Mouse (Mus musculus): ENCODE measurements at regions not wholly inside any gene's neighbourhood (a gene's known extent, or its start where the extent isn't known, plus 50 kb on each side); places are given as distances from the start of the nearest gene placed in this dataset.

DNA sequence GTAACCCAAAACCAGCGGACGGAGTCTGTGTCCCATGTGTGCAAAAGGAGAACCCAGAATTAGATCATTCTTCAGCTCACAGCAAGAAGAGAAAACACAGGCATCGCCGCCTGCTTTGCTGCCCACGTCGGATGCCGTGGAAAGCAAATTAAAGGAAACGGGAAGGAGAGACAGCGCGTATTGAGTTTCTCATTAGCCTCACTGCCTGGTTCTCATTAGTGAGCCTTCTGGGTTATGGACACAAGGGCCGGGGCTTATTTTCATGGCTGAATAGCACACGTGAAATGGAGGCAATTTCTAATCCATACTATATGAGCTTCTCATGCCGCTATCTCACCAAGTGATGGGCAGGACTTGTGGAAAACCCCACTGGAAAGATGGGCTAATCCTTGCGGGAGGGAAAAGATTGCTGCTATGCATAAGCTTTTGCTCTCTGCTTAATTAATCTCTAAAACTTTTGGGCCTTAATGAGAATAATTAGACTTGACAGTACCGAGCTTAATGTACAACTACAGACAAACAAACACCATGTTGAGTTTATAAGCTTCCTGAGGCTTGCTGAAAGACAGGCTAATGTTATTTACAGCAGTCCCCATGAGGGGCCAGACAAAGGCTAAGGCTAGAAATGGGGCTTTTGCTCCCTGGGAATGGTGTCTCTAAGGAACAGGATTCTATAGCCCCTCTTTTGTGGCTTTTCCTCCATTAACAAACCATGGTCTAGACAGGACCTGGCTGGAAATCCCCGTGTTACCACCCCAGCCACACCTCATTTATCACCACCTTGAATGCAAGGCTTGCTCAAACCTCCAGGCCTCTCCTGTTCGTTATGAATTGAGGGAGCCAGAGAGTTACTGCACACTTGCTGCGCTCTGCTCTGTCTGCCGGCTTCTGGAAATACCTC lies 145.8 kb downstream of the Cd83 start:
- Histone ChIP-seq H3K4me3 (no peak overlapping the region), H3K27ac (peak overlapping the region; percentile 86), H3K9me3 (peaks cover 12% of the 10 kb centered on the region), H3K27me3 (ENCODE audit: poor library complexity, severe bottlenecking) (peaks cover 4% of the 10 kb centered on the region), H3K4me1 (peaks cover 48% of the 10 kb centered on the region), H3K36me3 (replicated peaks) (peaks cover 3% of the 10 kb centered on the region; the same call in 1 of the 2 replicates)
- WGBS = 52% methylated on average over 19 of the region's 19 CpGs
- DNase-seq (ENCODE audit: extremely low spot score, low spot score) = peak; percentile 42

DNA sequence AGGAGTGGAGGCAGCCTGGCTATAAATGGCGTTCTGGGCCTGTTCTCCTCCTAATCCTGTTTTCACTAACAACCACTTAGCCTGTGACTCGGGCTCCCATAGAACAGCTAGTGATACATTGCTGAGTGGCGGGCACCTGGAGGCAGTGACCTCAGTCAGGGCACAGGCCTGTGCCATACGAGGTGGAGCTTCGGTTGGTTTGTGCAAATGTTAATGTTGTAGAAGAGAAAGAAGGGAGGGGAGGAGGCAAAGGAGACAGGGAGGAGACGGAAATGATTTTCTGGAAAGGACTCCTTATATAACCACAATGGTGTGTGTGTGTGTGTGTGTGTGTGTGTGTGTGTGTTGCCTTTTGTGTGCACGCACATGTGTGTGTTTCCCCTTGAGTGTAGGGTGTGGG lies 148.4 kb downstream of the Cd83 start:
- H3K4me1 ChIP-seq = peaks cover 73% of the 10 kb centered on the region
- H3K4me3 ChIP-seq = no peak overlapping the region
- H3K27me3 ChIP-seq (ENCODE audit: poor library complexity, severe bottlenecking) = peaks cover 8% of the 10 kb centered on the region
- H3K9me3 ChIP-seq = peaks cover 12% of the 10 kb centered on the region
- no peak for DNase-seq (ENCODE audit: extremely low spot score, low spot score)
- peaks cover 3% of the 10 kb centered on the region; the same call in 1 of the 2 replicates for H3K36me3 ChIP-seq (replicated peaks)
- peak overlapping the region; percentile 86 for H3K27ac ChIP-seq
- WGBS = 63% methylated on average over 7 of the region's 7 CpGs

DNA sequence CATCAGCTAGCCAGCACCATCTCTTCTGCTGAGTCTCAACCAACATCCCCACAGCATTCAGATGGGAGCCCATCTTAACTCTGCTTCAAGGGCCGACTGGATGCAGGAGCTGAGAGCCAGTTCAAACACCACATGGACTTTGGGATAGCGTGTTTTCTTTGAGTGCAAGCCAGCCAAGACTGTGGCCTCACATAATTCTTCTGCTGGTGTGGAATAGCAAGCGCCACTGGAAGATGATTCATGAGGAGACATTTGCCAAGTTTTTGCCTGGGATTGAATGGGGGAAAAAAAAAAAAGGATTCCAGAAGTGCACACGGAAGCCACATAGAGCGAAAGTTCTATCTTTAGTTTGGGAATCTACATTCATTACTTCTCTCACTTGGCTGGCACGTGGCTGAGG lies 150.7 kb downstream of the Cd83 start:
- Histone ChIP-seq H3K36me3 (replicated peaks) (no peaks in the 10 kb centered on the region), H3K27me3 (ENCODE audit: poor library complexity, severe bottlenecking) (peaks cover 14% of the 10 kb centered on the region), H3K4me1 (peaks cover 82% of the 10 kb centered on the region), H3K27ac (peak overlapping the region; percentile 37; the same call in 1 of the 2 replicates), H3K9me3 (peaks cover 3% of the 10 kb centered on the region; the same call in 1 of the 2 replicates), H3K4me3 (no peak overlapping the region)
- WGBS = 94% methylated on average over 6 of the region's 6 CpGs
- DNase-seq (ENCODE audit: extremely low spot score, low spot score) = no peak

DNA sequence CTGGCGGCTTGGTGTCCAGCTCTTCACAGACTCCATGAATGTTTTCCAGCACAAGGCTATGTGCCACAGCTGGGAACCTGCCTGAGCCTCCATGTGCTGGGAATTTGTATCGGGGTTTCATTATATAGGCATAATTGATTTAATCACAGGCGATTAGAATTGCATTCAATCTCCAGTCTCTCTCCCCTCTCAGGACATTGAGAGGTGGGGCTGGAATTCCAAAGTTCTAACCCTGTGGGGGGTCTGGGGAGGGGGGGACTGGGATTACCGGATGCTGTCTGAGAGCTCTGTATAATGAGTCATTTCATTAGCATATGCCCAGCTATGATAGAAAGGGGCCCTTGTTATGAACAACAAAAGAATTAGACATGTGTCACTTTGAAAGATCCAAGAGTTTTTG lies 151.9 kb downstream of the Cd83 start:
- 25% methylated on average over 4 of the region's 4 CpGs for WGBS
- Histone ChIP-seq H3K9me3 (peaks cover 9% of the 10 kb centered on the region; the same call in 1 of the 2 replicates), H3K27ac (peak overlapping the region; percentile 74), H3K4me3 (no peak overlapping the region), H3K4me1 (peaks cover 70% of the 10 kb centered on the region), H3K36me3 (replicated peaks) (no peaks in the 10 kb centered on the region), H3K27me3 (ENCODE audit: poor library complexity, severe bottlenecking) (peaks cover 14% of the 10 kb centered on the region)
- peak; percentile 59 for DNase-seq (ENCODE audit: extremely low spot score, low spot score)

DNA sequence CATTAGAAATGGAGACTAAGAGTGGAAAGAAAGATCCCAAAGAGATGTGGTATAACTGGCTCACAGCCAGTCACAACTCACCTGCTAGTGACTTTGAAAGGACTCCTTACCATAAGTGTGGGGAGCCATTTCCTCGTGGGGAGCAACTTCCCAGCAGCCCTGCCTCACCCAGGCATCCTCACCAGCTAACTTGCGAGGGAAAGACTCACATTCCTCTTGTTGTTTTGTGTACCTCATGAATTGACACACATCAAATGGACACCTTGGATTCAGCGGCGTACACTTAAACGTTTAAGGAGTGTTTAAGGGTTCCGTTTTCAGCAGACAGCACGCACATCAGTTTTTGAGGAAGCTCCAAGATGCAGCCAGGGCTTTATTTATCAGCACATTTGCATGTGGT lies 154.0 kb downstream of the Cd83 start:
- Histone ChIP-seq H3K4me3 (no peak overlapping the region), H3K27me3 (ENCODE audit: poor library complexity, severe bottlenecking) (peaks cover 14% of the 10 kb centered on the region)

DNA sequence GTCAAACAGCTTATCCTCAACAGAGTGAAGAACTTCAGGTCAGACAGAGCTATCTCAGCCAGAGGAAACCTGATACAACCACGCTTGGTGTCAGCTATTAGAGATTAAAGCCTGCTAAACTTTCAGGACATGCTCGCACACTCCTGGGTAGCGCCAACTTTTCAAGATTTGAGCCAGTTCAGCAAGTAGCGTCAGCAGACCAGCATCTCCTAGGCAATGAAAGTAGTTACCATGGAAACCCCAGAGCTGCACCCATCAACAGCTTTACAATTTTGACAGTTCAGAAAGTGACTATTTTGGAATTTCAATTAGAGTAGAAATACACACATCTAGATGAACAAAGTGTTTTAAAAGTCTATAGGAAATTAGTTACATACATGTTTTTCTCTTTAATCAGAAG lies 154.8 kb downstream of the Cd83 start:
- DNase-seq (ENCODE audit: extremely low spot score, low spot score) = no peak
- peaks cover 52% of the 10 kb centered on the region for H3K4me1 ChIP-seq
- peaks cover 9% of the 10 kb centered on the region; the same call in 1 of the 2 replicates for H3K9me3 ChIP-seq
- no peaks in the 10 kb centered on the region for H3K36me3 ChIP-seq (replicated peaks)
- H3K27ac ChIP-seq = no peak overlapping the region; the same call in 1 of the 2 replicates
- WGBS = 57% methylated on average over 4 of the region's 4 CpGs
- no peak overlapping the region for H3K4me3 ChIP-seq
- H3K27me3 ChIP-seq (ENCODE audit: poor library complexity, severe bottlenecking) = peaks cover 14% of the 10 kb centered on the region

More for the DNA sequence above, 154.0 kb downstream of the Cd83 start:
- WGBS = 82% methylated on average over 7 of the region's 7 CpGs
- peak overlapping the region; percentile 71 for H3K27ac ChIP-seq
- peaks cover 9% of the 10 kb centered on the region; the same call in 1 of the 2 replicates for H3K9me3 ChIP-seq
- no peak for DNase-seq (ENCODE audit: extremely low spot score, low spot score)
- H3K36me3 ChIP-seq (replicated peaks) = no peaks in the 10 kb centered on the region
- H3K4me1 ChIP-seq = peaks cover 49% of the 10 kb centered on the region

DNA sequence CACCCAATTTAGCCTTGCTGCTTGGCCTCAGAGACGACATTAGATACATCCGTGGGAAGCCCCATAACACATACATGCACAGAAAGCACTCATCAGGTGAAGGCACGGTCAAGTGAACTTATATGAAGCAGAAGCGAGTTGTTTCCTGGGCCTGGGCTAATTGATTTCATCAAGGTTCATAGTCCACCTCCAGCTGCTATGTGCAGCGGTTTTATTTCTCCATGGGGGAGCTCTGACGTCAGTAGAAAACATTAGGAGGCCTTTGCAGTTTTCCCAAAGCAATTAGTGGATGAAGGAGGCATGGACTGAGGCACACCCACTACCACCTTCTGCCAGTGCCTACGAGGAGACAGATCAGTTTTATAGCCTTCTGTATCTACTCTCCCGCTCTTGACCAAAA lies 157.2 kb downstream of the Cd83 start:
- peaks cover 35% of the 10 kb centered on the region for H3K4me1 ChIP-seq
- H3K27me3 ChIP-seq (ENCODE audit: poor library complexity, severe bottlenecking) = peaks cover 6% of the 10 kb centered on the region; the same call in 1 of the 2 replicates
- no peaks in the 10 kb centered on the region for H3K36me3 ChIP-seq (replicated peaks)
- DNase-seq (ENCODE audit: extremely low spot score, low spot score) = no peak
- peaks cover 13% of the 10 kb centered on the region; the same call in 1 of the 2 replicates for H3K9me3 ChIP-seq
- 79% methylated on average over 8 of the region's 8 CpGs for WGBS
- no peak overlapping the region for H3K4me3 ChIP-seq
- no peak overlapping the region for H3K27ac ChIP-seq

DNA sequence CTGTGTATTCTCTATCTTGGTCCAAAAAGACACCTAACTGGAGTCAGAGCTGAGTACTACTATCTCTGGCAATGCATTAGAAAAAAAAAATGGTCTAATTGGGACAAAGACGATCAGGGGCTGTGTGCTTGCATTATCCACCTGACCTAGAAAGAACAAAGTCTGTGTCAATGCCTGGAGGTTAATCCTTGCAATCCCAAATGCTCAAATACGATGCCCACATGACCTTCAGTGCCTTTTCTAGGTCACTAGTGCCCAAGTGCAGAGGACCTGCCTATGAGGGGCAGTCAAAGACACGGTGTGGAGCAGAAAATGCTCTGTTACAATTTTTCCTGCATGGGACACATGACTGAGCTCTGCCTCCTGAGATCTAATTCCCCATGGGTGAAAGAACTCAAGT lies 164.0 kb downstream of the Cd83 start:
- Histone ChIP-seq H3K27me3 (ENCODE audit: poor library complexity, severe bottlenecking) (peaks cover 5% of the 10 kb centered on the region; the same call in 1 of the 2 replicates), H3K9me3 (peaks cover 9% of the 10 kb centered on the region; the same call in 1 of the 2 replicates), H3K27ac (no peak overlapping the region), H3K36me3 (replicated peaks) (no peaks in the 10 kb centered on the region), H3K4me3 (no peak overlapping the region), H3K4me1 (peaks cover 56% of the 10 kb centered on the region)
- no peak for DNase-seq (ENCODE audit: extremely low spot score, low spot score)
- 55% methylated on average over 3 of the region's 3 CpGs for WGBS

DNA sequence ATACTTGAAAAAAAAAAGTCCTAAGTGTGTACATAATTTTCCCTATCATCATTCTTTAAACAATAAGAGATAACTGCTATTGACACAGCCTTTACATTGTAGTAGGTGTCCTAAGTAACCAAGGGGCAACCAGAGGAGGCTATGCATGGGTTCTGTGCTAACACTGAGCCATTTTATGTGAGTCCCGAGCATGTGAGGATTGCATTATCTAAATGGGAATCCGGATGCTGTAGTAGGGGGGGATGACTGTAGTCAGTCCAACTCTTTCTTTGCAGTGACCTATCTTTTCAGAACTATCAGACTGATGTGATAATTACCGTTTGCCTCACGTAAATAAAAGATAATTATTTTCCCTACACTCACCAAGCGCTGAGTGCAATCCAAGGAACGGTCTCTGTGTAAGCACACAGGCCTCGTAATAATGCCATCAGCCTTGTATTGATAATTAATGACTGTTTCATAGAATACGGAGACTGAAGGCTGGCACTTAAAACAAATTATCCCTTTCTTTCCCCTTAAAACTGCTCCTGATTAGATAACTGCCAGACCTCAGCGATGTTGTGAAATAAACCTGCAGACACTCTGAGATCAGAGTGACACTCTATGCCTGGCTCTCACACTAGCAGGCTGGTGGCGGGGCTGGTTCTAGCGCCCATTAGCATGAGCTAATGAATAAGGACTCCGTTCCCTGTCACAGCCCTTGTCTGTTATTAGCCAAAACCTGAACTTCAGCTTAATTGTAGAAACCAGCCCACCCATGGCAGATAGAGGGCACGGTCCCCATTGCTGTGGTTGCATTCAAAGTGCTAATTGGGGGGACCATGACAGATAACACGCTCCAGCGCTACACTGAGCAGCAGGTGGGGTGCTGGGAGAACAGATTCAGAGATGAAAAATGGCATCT lies 165.4 kb downstream of the Cd83 start:
- WGBS = 66% methylated on average over 15 of the region's 15 CpGs
- no peaks in the 10 kb centered on the region for H3K36me3 ChIP-seq (replicated peaks)
- DNase-seq (ENCODE audit: extremely low spot score, low spot score) = peak; percentile 49
- H3K27ac ChIP-seq = peak overlapping the region; percentile 16; the same call in 1 of the 2 replicates
- H3K4me1 ChIP-seq = peaks cover 49% of the 10 kb centered on the region
- H3K9me3 ChIP-seq = peaks cover 9% of the 10 kb centered on the region; the same call in 1 of the 2 replicates
- H3K4me3 ChIP-seq = no peak overlapping the region
- H3K27me3 ChIP-seq (ENCODE audit: poor library complexity, severe bottlenecking) = peaks cover 5% of the 10 kb centered on the region; the same call in 1 of the 2 replicates

DNA sequence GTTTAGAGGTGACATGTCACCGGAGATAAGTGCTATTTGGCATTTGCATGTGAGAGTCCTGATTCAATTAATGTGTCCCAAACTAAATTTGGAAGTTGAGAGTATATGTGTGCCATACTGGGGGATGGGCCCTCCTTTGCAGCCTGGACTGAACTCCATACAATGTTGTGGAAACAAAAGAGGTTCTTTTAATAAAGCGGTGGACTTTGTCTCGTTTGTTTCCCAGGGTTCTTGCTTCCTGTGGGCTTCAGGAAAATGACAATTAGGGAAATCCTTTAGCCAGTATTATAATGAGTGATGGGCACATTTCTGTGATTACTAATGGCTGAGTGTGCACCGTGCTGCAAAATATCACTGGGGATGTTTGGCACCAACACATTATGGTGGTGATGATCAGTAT lies 167.9 kb downstream of the Cd83 start:
- WGBS = 66% methylated on average over 4 of the region's 4 CpGs
- no peaks in the 10 kb centered on the region for H3K36me3 ChIP-seq (replicated peaks)
- no peak overlapping the region for H3K27ac ChIP-seq
- no peaks in the 10 kb centered on the region for H3K9me3 ChIP-seq
- peaks cover 49% of the 10 kb centered on the region for H3K4me1 ChIP-seq
- no peak overlapping the region for H3K4me3 ChIP-seq
- peaks cover 5% of the 10 kb centered on the region; the same call in 1 of the 2 replicates for H3K27me3 ChIP-seq (ENCODE audit: poor library complexity, severe bottlenecking)
- DNase-seq (ENCODE audit: extremely low spot score, low spot score) = no peak

DNA sequence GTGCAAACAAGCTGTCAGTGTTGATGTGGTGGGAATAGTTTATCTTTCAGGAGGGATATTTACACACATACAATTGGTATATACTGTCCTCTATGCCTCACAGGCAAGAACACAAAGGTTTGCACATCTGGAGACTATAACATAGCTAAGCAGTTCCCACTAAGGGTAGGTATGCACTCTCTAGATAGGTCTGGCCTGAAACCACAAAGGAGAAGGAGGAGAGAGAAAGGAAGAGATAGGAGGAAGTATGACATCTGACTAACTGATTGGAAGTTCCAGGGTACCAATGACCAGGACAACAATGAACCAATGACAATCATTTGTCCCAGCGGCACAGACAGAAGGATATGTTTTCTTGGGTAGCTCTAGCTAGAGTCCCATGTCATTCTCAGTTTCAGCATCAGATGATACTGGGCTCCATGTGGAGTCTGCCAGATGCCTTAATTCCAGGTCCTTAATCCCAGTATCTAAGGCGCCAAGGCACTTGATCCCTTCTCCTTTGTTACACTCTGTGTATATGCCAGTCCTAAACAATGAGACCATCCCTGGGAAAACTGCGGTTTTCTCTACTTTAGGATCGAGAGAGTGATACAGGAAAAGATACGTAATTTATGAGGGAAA lies 168.5 kb downstream of the Cd83 start:
- Histone ChIP-seq H3K27me3 (ENCODE audit: poor library complexity, severe bottlenecking) (peaks cover 10% of the 10 kb centered on the region), H3K36me3 (replicated peaks) (no peaks in the 10 kb centered on the region), H3K4me3 (no peak overlapping the region), H3K27ac (no peak overlapping the region), H3K4me1 (peaks cover 49% of the 10 kb centered on the region), H3K9me3 (no peaks in the 10 kb centered on the region)
- 61% methylated on average over 5 of the region's 5 CpGs for WGBS
- DNase-seq (ENCODE audit: extremely low spot score, low spot score) = no peak

DNA sequence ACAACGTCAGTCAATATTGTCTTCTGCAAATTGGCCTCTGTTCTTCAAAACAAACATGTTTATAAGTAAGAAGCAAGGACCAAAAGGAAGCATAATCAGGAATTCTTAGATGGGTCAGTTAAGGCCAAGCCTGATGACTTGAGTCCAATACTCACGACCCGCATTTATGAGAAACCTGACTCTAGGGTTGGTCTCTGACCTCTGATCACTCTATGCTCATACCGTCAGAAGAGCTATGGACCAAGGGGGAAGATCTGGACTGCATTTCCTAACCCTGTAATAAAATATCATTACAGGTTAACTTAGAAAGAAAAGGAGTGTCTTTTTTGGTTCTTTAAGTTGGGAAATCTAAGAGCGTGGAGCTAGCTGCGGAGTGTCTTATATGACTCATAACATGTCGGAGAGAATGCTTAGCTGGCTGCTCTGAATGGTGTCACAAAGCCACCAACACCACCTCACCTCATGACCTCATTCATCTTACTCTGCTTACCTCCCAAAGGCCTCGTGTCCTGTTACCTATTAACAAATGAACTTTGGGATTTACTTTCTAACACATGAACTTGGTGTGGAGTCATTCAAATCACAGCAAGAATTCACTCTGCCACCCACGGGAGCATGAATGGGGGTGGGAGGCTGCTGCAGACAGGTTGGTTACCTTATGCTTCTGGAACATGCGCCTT lies 170.3 kb downstream of the Cd83 start:
- Histone ChIP-seq H3K36me3 (replicated peaks) (no peaks in the 10 kb centered on the region), H3K27me3 (ENCODE audit: poor library complexity, severe bottlenecking) (peaks cover 17% of the 10 kb centered on the region), H3K27ac (no peak overlapping the region), H3K4me1 (peaks cover 50% of the 10 kb centered on the region), H3K4me3 (no peak overlapping the region), H3K9me3 (no peaks in the 10 kb centered on the region)
- DNase-seq (ENCODE audit: extremely low spot score, low spot score) = no peak
- WGBS = 92% methylated on average over 10 of the region's 10 CpGs
